Mouse (Mus musculus) limb, embryonic 14.5 days (tissue): Measurements from ENCODE around the gene Zc2hc1b. TPM values are rescaled to one million over a fixed set of nuclear protein-coding genes. Genes with fewer than 3 reads are reported as not detected.

Experiments
- ATAC-seq: fragments of 200-750 bp; cut with Nextera tagmentation; 2 replicates; pipeline ENCODE4 v1.8.0; 2017; ENCODE audit warnings: low read depth, moderate number of reproducible peaks, moderate TSS enrichment; ENCODE audit not compliant: low FRiP score
- DNase-seq: peaks from one replicate; pipeline ENCODE4 v3.0.0-alpha.2; 2015; ENCODE audit warnings: low spot score
- H3K27ac ChIP-seq: fragments of 300-500 bp; sonication (generic); replicated peaks from 2 replicates; pipeline ENCODE4 v1.5.1; 2014; ENCODE audit warnings: low read depth, mild to moderate bottlenecking, low read length, moderate library complexity, mixed read lengths
- H3K27me3 ChIP-seq: fragments of 300-500 bp; sonication (generic); 2 replicates; pipeline ENCODE4 v1.6.1; 2014; ENCODE audit warnings: low read length, mixed read lengths; ENCODE audit not compliant: control insufficient read depth, insufficient read depth
- H3K36me3 ChIP-seq: fragments of 300-500 bp; sonication (generic); 2 replicates; pipeline ENCODE4 v1.6.1; 2014; ENCODE audit warnings: mild to moderate bottlenecking, low read length, moderate library complexity, mixed read lengths; ENCODE audit not compliant: control insufficient read depth, insufficient read depth
- H3K4me1 ChIP-seq: fragments of 300-500 bp; sonication (generic); 2 replicates; pipeline ENCODE4 v1.6.1; 2014; ENCODE audit warnings: antibody characterized with exemption, low read length, mixed read lengths; ENCODE audit not compliant: control insufficient read depth, insufficient read depth
- H3K4me2 ChIP-seq: fragments of 300-500 bp; sonication (generic); replicated peaks from 2 replicates; pipeline ENCODE4 v1.6.1; 2014; ENCODE audit warnings: low read depth, mild to moderate bottlenecking, low read length, moderate library complexity; ENCODE audit not compliant: severe bottlenecking
- H3K4me3 ChIP-seq: fragments of 300-500 bp; sonication (generic); replicated peaks from 2 replicates; pipeline ENCODE4 v1.5.1; 2014; ENCODE audit warnings: low read length
- H3K9ac ChIP-seq: fragments of 300-500 bp; sonication (generic); 2 replicates; pipeline ENCODE4 v1.6.1; 2014; ENCODE audit warnings: mild to moderate bottlenecking, low read depth, low read length, moderate library complexity; ENCODE audit not compliant: severe bottlenecking
- H3K9me3 ChIP-seq: fragments of 300-500 bp; sonication (generic); 2 replicates; pipeline ENCODE4 v1.6.1; 2016; ENCODE audit warnings: low read length; ENCODE audit not compliant: control insufficient read depth
- POLR2A ChIP-seq: fragments of 200-500 bp; IDR thresholded peaks from 2 replicates; pipeline ENCODE4 v1.8.0; 2012; ENCODE audit warnings: inconsistent platforms, mild to moderate bottlenecking, moderate library complexity, borderline replicate concordance; ENCODE audit not compliant: insufficient read depth, insufficient read length; ENCODE audit errors: extremely low read depth
- WGBS: fragments of 180-500 bp; shearing (Covaris S2); extraction: QIAGEN DNeasy Blood & Tissue Kit; methylation state at CpG from one replicate; pipeline ENCODE4 v1.1.7; 2014; 5-methylcytosine and 5-hydroxymethylcytosine counted together
- polyA plus RNA-seq, 2 experiments: library from polyadenylated mRNA; depleted of rRNA in 1 of 2; stranded (reverse) in 1 of 2; unstranded in 1 of 2; fragments of >200 nt; fragmentation: Nextera tagmentation in 1 of 2; extraction: Ambion mirVana in 1 of 2; gene quantifications; 2 replicates each; pipeline versions ENCODE4 v1.2.1 to v1.2.3; 2012 to 2014

The Zc2hc1b gene
- polyA plus RNA-seq, 2 experiments = not detected

GRCm38 (mm10) chr10:13127946-13128345 lies 49.9 kb downstream of the Zc2hc1b start:
- H3K27me3 ChIP-seq = no peaks in the 10 kb centered on the region
- DNase-seq = no peak
- H3K4me1 ChIP-seq = no peaks in the 10 kb centered on the region
- no peak for ATAC-seq
- H3K27ac ChIP-seq = no peak overlapping the region
- WGBS = 90% methylated on average over 7 of the region's 7 CpGs
- H3K4me3 ChIP-seq = no peak overlapping the region
- TF ChIP-seq POLR2A = no peak
- no peaks in the 10 kb centered on the region for H3K9me3 ChIP-seq
- H3K9ac ChIP-seq = no peak overlapping the region
- no peak overlapping the region for H3K4me2 ChIP-seq
- H3K36me3 ChIP-seq = peaks cover 43% of the 10 kb centered on the region

- 73% methylated on average over 13 of the region's 13 CpGs for WGBS
- H3K9ac ChIP-seq = no peak overlapping the region
- no peaks in the 10 kb centered on the region for H3K27me3 ChIP-seq
- H3K36me3 ChIP-seq = peaks cover 43% of the 10 kb centered on the region
- DNase-seq (no peak), ATAC-seq (no peak)
- H3K4me2 ChIP-seq = no peak overlapping the region
- H3K4me1 ChIP-seq = no peaks in the 10 kb centered on the region
- no peak overlapping the region for H3K4me3 ChIP-seq
- TF ChIP-seq POLR2A = no peak
- H3K27ac ChIP-seq = no peak overlapping the region
- H3K9me3 ChIP-seq = no peaks in the 10 kb centered on the region
Measured at GRCm38 (mm10) chr10:13127335-13127734, 50.5 kb downstream of the Zc2hc1b start.

- DNase-seq = no peak
- Histone ChIP-seq H3K4me3 (no peak overlapping the region), H3K36me3 (peaks cover 43% of the 10 kb centered on the region), H3K4me2 (no peak overlapping the region), H3K9ac (no peak overlapping the region), H3K9me3 (no peaks in the 10 kb centered on the region), H3K27ac (no peak overlapping the region), H3K4me1 (no peaks in the 10 kb centered on the region), H3K27me3 (no peaks in the 10 kb centered on the region)
- WGBS = 75% methylated on average over 3 of the region's 3 CpGs
- no peak for ATAC-seq
- TF ChIP-seq POLR2A = no peak
Measured at GRCm38 (mm10) chr10:13125811-13126210, 52.0 kb downstream of the Zc2hc1b start.

- Histone ChIP-seq H3K27me3 (no peaks in the 10 kb centered on the region), H3K4me1 (peaks cover 9% of the 10 kb centered on the region; the same call in 1 of the 2 replicates), H3K36me3 (peaks cover 13% of the 10 kb centered on the region; the same call in 1 of the 2 replicates), H3K9ac (no peak overlapping the region), H3K4me3 (no peak overlapping the region), H3K27ac (no peak overlapping the region), H3K4me2 (no peak overlapping the region), H3K9me3 (no peaks in the 10 kb centered on the region)
- DNase-seq = no peak
- ATAC-seq = 0 out of 2 replicates have a peak, but pooled peaks have one; percentile 5
- TF ChIP-seq POLR2A = no peak
- WGBS = 41% methylated on average over 2 of the region's 2 CpGs
Measured at GRCm38 (mm10) chr10:13119300-13119699, 58.5 kb downstream of the Zc2hc1b start.

GRCm38 (mm10) chr10:13118770-13119102 lies 59.1 kb downstream of the Zc2hc1b start:
- 0 out of 2 replicates have a peak, but pooled peaks have one; percentile 4 for ATAC-seq

More at GRCm38 (mm10) chr10:13118770-13119102, 59.1 kb downstream of the Zc2hc1b start:
- no peak for TF ChIP-seq POLR2A
- H3K36me3 ChIP-seq = peaks cover 12% of the 10 kb centered on the region; the same call in 1 of the 2 replicates
- no peak overlapping the region for H3K4me3 ChIP-seq
- 68% methylated on average over 5 of the region's 5 CpGs for WGBS
- no peaks in the 10 kb centered on the region for H3K9me3 ChIP-seq
- H3K27me3 ChIP-seq = no peaks in the 10 kb centered on the region
- peaks cover 9% of the 10 kb centered on the region; the same call in 1 of the 2 replicates for H3K4me1 ChIP-seq
- no peak overlapping the region for H3K27ac ChIP-seq
- H3K9ac ChIP-seq = no peak overlapping the region
- no peak for DNase-seq
- no peak overlapping the region for H3K4me2 ChIP-seq
